ENCODE assay signal across 29 mouse cellular contexts in genomic region chr7:65523116-65523515, GRCm38 (mm10).
"Had no signal": no experiment of that assay in that cellular context is flagged by ENCODE, and none has a peak within 500 bp of the region (broad histone marks: within the 10 kb centered on the region; RNA-seq: fewer than 3 reads in every experiment).

No protein-coding gene starts in this region.

- H3K27me3 ChIP-seq: midbrain, embryonic 15.5 days had no signal

- H3K4me1 ChIP-seq: liver, embryonic 15.5 days had no signal

- H3K27ac ChIP-seq: limb, embryonic 10.5 days; limb, embryonic 12.5 days; limb, embryonic 13.5 days; limb, embryonic 15.5 days; liver, embryonic 12.5 days; liver, embryonic 13.5 days; liver, embryonic 14.5 days; liver, embryonic 15.5 days; lung, embryonic 15.5 days; macrophage; midbrain, embryonic 10.5 days; midbrain, embryonic 12.5 days; midbrain, embryonic 13.5 days; midbrain, embryonic 15.5 days; neural tube, embryonic 12.5 days; neural tube, embryonic 13.5 days had no signal

- H3K9me3 ChIP-seq: limb, embryonic 10.5 days; limb, embryonic 12.5 days; limb, embryonic 13.5 days; limb, embryonic 15.5 days; liver, embryonic 12.5 days; liver, embryonic 13.5 days; liver, embryonic 15.5 days; lung, embryonic 15.5 days; megakaryocyte, embryonic 14.5 days; midbrain, embryonic 10.5 days; midbrain, embryonic 12.5 days; midbrain, embryonic 13.5 days; midbrain, embryonic 15.5 days; neural tube, embryonic 12.5 days; neural tube, embryonic 13.5 days had no signal

- H3K36me3 ChIP-seq: limb, embryonic 10.5 days; limb, embryonic 12.5 days; limb, embryonic 13.5 days; limb, embryonic 15.5 days; liver, embryonic 12.5 days; liver, embryonic 13.5 days; liver, embryonic 15.5 days; lung, embryonic 15.5 days; midbrain, embryonic 10.5 days; midbrain, embryonic 12.5 days; midbrain, embryonic 13.5 days; midbrain, embryonic 15.5 days; neural tube, embryonic 12.5 days; neural tube, embryonic 13.5 days had no signal

- H3K4me3 ChIP-seq: limb, embryonic 10.5 days; limb, embryonic 12.5 days; limb, embryonic 13.5 days; limb, embryonic 15.5 days; liver, embryonic 12.5 days; liver, embryonic 13.5 days; liver, embryonic 15.5 days; lung, embryonic 15.5 days; megakaryocyte, embryonic 14.5 days; midbrain, embryonic 10.5 days; midbrain, embryonic 12.5 days; midbrain, embryonic 13.5 days; midbrain, embryonic 15.5 days; myocyte; neural tube, embryonic 12.5 days; neural tube, embryonic 13.5 days had no signal

- ATAC-seq: liver, embryonic 12.5 days; liver, postnatal 0 days; midbrain, embryonic 13.5 days; midbrain, embryonic 15.5 days; midbrain, embryonic 16.5 days had no signal

- H3K9ac ChIP-seq: limb, embryonic 12.5 days; limb, embryonic 13.5 days; limb, embryonic 15.5 days; liver, embryonic 12.5 days; liver, embryonic 13.5 days; liver, embryonic 14.5 days; liver, embryonic 15.5 days; liver, postnatal 0 days; lung, embryonic 14.5 days; lung, embryonic 15.5 days; midbrain, embryonic 12.5 days; midbrain, embryonic 13.5 days; midbrain, embryonic 15.5 days; neural tube, embryonic 12.5 days; neural tube, embryonic 13.5 days had no signal

- DNase-seq: left cerebral cortex, postnatal 4 days; liver; liver, embryonic 13.5 days; liver, postnatal 0 days; lung, adult 18-20 months; lung, adult 2 months; lung, postnatal 14 days; lung, postnatal 36 days; midbrain, embryonic 14.5 days had no signal

- H3K4me2 ChIP-seq: limb, embryonic 12.5 days; limb, embryonic 13.5 days; limb, embryonic 15.5 days; liver, embryonic 11.5 days; liver, embryonic 12.5 days; liver, embryonic 13.5 days; liver, embryonic 15.5 days; lung, embryonic 14.5 days; lung, embryonic 15.5 days; midbrain, embryonic 12.5 days; midbrain, embryonic 13.5 days; midbrain, embryonic 15.5 days; neural tube, embryonic 12.5 days; neural tube, embryonic 13.5 days had no signal
